ENCODE assay signal across 8 mouse cellular contexts in the genomic region with DNA sequence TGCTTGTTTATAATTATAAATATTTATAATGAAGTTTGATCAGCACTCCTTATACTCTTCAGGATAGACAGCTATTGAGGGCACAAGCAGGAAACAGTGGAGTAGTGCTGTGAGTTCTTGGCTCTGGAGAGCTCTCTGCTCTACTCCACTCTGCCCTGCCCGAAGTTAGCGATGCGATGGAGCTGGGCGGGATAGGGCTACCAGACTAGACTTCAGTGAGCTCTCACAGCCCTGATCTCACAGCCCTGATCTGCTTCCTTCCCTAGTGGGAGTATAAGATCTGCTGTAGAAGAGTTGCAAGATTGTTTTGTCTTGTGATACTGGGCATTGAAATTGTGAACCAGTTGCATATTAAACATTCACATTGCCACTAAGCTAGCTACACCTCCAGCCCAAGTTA. TPM values are rescaled to one million over a fixed set of nuclear protein-coding genes. Genes with fewer than 3 reads are reported as not detected.
DNase-seq lines count a peak whose midpoint lies in the region; ATAC-seq and TF ChIP-seq lines count a peak whose summit lies in the region.

No protein-coding gene starts in this region.

- peak overlapping the region; percentile 97 for H3K9ac ChIP-seq in hindbrain, embryonic 13.5 days
- peak overlapping the region; percentile 99 for H3K9ac ChIP-seq in liver, embryonic 13.5 days

- no peak for DNase-seq in layer of hippocampus, adult 2 months (ENCODE audit: low spot score in 2 of 2)
- DNase-seq in layer of hippocampus, postnatal 10 days (ENCODE audit: low spot score in 2 of 2) = no peak
- DNase-seq in liver, embryonic 13.5 days = peak; percentile 24
- DNase-seq in ovary, adult 18-20 months (ENCODE audit: low spot score) = no peak
- DNase-seq in layer of hippocampus, adult 18-20 months (ENCODE audit: low spot score in 2 of 2) = no peak
- DNase-seq in cerebellum, adult 9-10 months = no peak

- H3K4me1 ChIP-seq in bone marrow macrophage, adult 2 months (ENCODE audit: control insufficient read depth, insufficient read depth, low read length) = peaks cover 11% of the 10 kb centered on the region
- peaks cover 54% of the 10 kb centered on the region for H3K4me1 ChIP-seq in hindbrain, embryonic 13.5 days (replicated peaks)
- H3K4me1 ChIP-seq in liver, embryonic 13.5 days (replicated peaks) = peaks cover 53% of the 10 kb centered on the region

- peaks cover 33% of the 10 kb centered on the region for H3K36me3 ChIP-seq in hindbrain, embryonic 13.5 days
- H3K36me3 ChIP-seq in liver, embryonic 13.5 days = peaks cover 74% of the 10 kb centered on the region

- ATAC-seq in hindbrain, embryonic 13.5 days (ENCODE audit: low FRiP score) = no peak
- ATAC-seq in liver, embryonic 13.5 days (ENCODE audit: low read depth) = no peak

- WGBS in hindbrain, embryonic 13.5 days = 40% methylated on average over 4 of the region's 4 CpGs
- WGBS in liver, embryonic 13.5 days (ENCODE audit: insufficient replicate concordance) = 6% methylated on average over 4 of the region's 4 CpGs

- no peak for TF ChIP-seq POLR2A in bone marrow macrophage, adult 2 months (IDR thresholded peaks at IDR 0.05; ENCODE audit: borderline replicate concordance, low read depth, low read length)

- H3K4me3 ChIP-seq in layer of hippocampus, adult 2 months = peak overlapping the region; percentile 80
- H3K4me3 ChIP-seq in bone marrow macrophage, adult 2 months (ENCODE audit: insufficient read depth, low read length) = peak overlapping the region; percentile 84
- H3K4me3 ChIP-seq in hindbrain, embryonic 13.5 days = peak overlapping the region; percentile 88
- H3K4me3 ChIP-seq in liver, embryonic 13.5 days (replicated peaks) = peak overlapping the region; percentile 99

- H3K27me3 ChIP-seq in hindbrain, embryonic 13.5 days = no peaks in the 10 kb centered on the region
- H3K27me3 ChIP-seq in liver, embryonic 13.5 days = no peaks in the 10 kb centered on the region

- H3K4me2 ChIP-seq in hindbrain, embryonic 13.5 days = peak overlapping the region; percentile 100
- H3K4me2 ChIP-seq in liver, embryonic 13.5 days = peak overlapping the region; percentile 92

- TF ChIP-seq CTCF in layer of hippocampus, adult 2 months (conservative IDR thresholded peaks at IDR 0.05) = no peak
- TF ChIP-seq CTCF in bone marrow macrophage, adult 2 months (IDR thresholded peaks at IDR 0.05; ENCODE audit: low read depth, low read length) = no peak

- H3K9me3 ChIP-seq in hindbrain, embryonic 13.5 days = no peaks in the 10 kb centered on the region
- H3K9me3 ChIP-seq in liver, embryonic 13.5 days (replicated peaks) = no peaks in the 10 kb centered on the region

- H3K27ac ChIP-seq in layer of hippocampus, adult 2 months = peak overlapping the region; percentile 64; the same call in 1 of the 2 replicates
- no peak overlapping the region for H3K27ac ChIP-seq in bone marrow macrophage, adult 2 months (ENCODE audit: insufficient read depth, low read depth, low read length)
- H3K27ac ChIP-seq in hindbrain, embryonic 13.5 days = no peak overlapping the region
- H3K27ac ChIP-seq in liver, embryonic 13.5 days = no peak overlapping the region

RNA-seq across cellular contexts. Expression of a gene that starts 3.9 kb away (rescaled TPM):
- total RNA-seq in layer of hippocampus, adult 2 months (2021) = 10 to 100 TPM; 38.5 to 39.8 TPM
- 10 to 100 TPM; 44.5 to 45.0 TPM for total RNA-seq in layer of hippocampus, postnatal 10 days (2021)
- polyA plus RNA-seq in bone marrow macrophage, adult 2 months (2012; ENCODE audit: insufficient read depth, insufficient read length, missing spikeins) = 36.1 and 37.4 TPM in 2 replicates
- 29.2 TPM in 2 replicates for polyA plus RNA-seq in hindbrain, embryonic 13.5 days (2015; fragmentation: Nextera tagmentation; extraction: Ambion mirVana)
- 35.8 and 49.1 TPM in 2 replicates for polyA plus RNA-seq in liver, embryonic 13.5 days (2015; fragmentation: Nextera tagmentation; extraction: Ambion mirVana)
- 10 to 100 TPM; 43.7 to 44.2 TPM for total RNA-seq in layer of hippocampus, adult 18-20 months (2021)

RNA-seq across cellular contexts. Expression of a gene that starts 29.1 kb away (rescaled TPM):
- total RNA-seq in layer of hippocampus, adult 2 months (2021) = 10 to 100 TPM; 47.6 to 55.0 TPM
- 10 to 100 TPM; 54.8 to 65.7 TPM for total RNA-seq in layer of hippocampus, postnatal 10 days (2021)
- not detected in 2 replicates for polyA plus RNA-seq in bone marrow macrophage, adult 2 months (2012; ENCODE audit: insufficient read depth, insufficient read length, missing spikeins)
- 20.4 and 20.7 TPM in 2 replicates for polyA plus RNA-seq in hindbrain, embryonic 13.5 days (2015; fragmentation: Nextera tagmentation; extraction: Ambion mirVana)
- 1.9 TPM in 2 replicates for polyA plus RNA-seq in liver, embryonic 13.5 days (2015; fragmentation: Nextera tagmentation; extraction: Ambion mirVana)
- 10 to 100 TPM; 54.5 to 59.0 TPM for total RNA-seq in layer of hippocampus, adult 18-20 months (2021)
